Mouse (Mus musculus) midbrain, embryonic 16.5 days (tissue): ENCODE results near the gene Snd1. TPM values are rescaled to one million over a fixed set of nuclear protein-coding genes. Genes with fewer than 3 reads are reported as not detected.

Experiments used
- ATAC-seq: fragments of 200-750 bp; cut with Nextera tagmentation; 2 replicates; pipeline ENCODE4 v1.8.0; 2017; ENCODE audit warnings: moderate TSS enrichment
- H3K27ac ChIP-seq: fragments of 300-500 bp; sonication (generic); 2 replicates; pipeline ENCODE4 v1.5.1; 2014; ENCODE audit warnings: mild to moderate bottlenecking, low read length, mixed read lengths
- H3K27me3 ChIP-seq: fragments of 300-500 bp; sonication (generic); 2 replicates; pipeline ENCODE4 v1.6.1; 2014; ENCODE audit warnings: low read depth, low read length, mixed read lengths; ENCODE audit not compliant: control insufficient read depth, insufficient read depth
- H3K36me3 ChIP-seq: fragments of 300-500 bp; sonication (generic); 2 replicates; pipeline ENCODE4 v1.6.1; 2014; ENCODE audit warnings: mild to moderate bottlenecking, low read length, moderate library complexity, mixed read lengths; ENCODE audit not compliant: control insufficient read depth, insufficient read depth
- H3K4me1 ChIP-seq: fragments of 300-500 bp; sonication (generic); 2 replicates; pipeline ENCODE4 v1.6.1; 2014; ENCODE audit warnings: mild to moderate bottlenecking, low read length, mixed read lengths; ENCODE audit not compliant: control insufficient read depth, insufficient read depth
- H3K4me2 ChIP-seq: fragments of 300-500 bp; sonication (generic); 2 replicates; pipeline ENCODE4 v1.6.1; 2014; ENCODE audit warnings: mild to moderate bottlenecking, low read length, mixed read lengths
- H3K4me3 ChIP-seq: fragments of 300-500 bp; sonication (generic); 2 replicates; pipeline ENCODE4 v1.5.1; 2014; ENCODE audit warnings: low read depth, mild to moderate bottlenecking, low read length, moderate library complexity, mixed read lengths
- H3K9ac ChIP-seq: fragments of 300-500 bp; sonication (generic); 2 replicates; pipeline ENCODE4 v1.6.1; 2014; ENCODE audit warnings: low read depth, low read length, mixed read lengths
- H3K9me3 ChIP-seq: fragments of 300-500 bp; sonication (generic); replicated peaks from 2 replicates; pipeline ENCODE4 v1.6.1; 2014; ENCODE audit warnings: mild to moderate bottlenecking, low read length, mixed read lengths; ENCODE audit not compliant: control insufficient read depth, poor library complexity, severe bottlenecking
- WGBS: fragments of 180-500 bp; shearing (Covaris S2); extraction: QIAGEN DNeasy Blood & Tissue Kit; methylation state at CpG from one replicate; pipeline ENCODE4 v1.1.7; 2014; 5-methylcytosine and 5-hydroxymethylcytosine counted together
- polyA plus RNA-seq: library from polyadenylated mRNA; unstranded; fragments of >200 nt; fragmentation: Nextera tagmentation; extraction: Ambion mirVana; gene quantifications from 2 replicates; pipeline ENCODE4 v1.2.1, GENCODE M21; 2015

The Snd1 gene
- polyA plus RNA-seq, 1 experiment from 2014 or later = 82.8 TPM

- WGBS = 89% methylated on average over 3 of the region's 3 CpGs
- Histone ChIP-seq H3K27me3 (no peaks in the 10 kb centered on the region), H3K36me3 (no peaks in the 10 kb centered on the region), H3K4me2 (no peak overlapping the region), H3K9me3 (no peaks in the 10 kb centered on the region), H3K27ac (no peak overlapping the region), H3K4me1 (no peaks in the 10 kb centered on the region; the same call in 1 of the 2 replicates), H3K4me3 (no peak overlapping the region), H3K9ac (no peak overlapping the region)
- no peak for ATAC-seq
Observed at GRCm38 (mm10) chr6:28586806-28587205, 111.9 kb downstream of the Snd1 start.

DNA sequence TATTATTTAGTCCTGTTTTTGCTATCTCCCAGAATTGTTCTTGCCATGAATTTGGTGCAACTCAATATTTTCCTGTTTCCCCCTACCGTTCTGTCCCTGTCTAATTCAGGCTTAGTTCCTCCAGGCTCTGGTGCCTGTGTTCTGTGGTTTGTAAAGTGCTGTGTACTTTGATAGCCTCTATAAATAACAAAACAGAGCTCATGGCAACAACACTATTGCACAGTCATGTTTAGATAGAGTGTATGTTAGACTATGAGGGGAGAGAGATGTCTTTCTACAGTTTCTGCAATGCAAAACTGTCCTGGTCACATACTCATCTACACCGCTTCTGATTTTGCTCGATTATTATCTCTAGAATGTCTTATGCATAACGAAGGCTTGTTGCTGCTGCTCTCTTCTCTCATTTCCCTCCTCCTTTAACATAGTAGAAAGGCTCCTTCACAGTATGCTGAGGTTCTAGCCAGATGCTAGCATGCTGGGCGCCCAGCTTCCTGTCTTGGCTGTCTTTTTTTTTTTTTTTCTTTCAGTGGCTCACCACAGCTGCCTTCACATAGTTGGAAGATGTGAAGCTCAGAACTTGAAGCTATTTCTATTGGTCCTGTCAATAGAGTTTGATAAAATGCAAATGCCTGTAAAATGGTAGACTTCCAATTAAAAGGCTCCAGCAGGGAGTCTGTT, 113.7 kb downstream of the Snd1 start:
- Histone ChIP-seq H3K9ac (no peak overlapping the region), H3K27me3 (no peaks in the 10 kb centered on the region), H3K4me1 (no peaks in the 10 kb centered on the region; the same call in 1 of the 2 replicates), H3K27ac (0 out of 2 replicates have a peak overlapping the region, but pooled peaks have one; percentile 15), H3K4me3 (no peak overlapping the region), H3K9me3 (no peaks in the 10 kb centered on the region), H3K4me2 (no peak overlapping the region), H3K36me3 (no peaks in the 10 kb centered on the region)
- 82% methylated on average over 5 of the region's 5 CpGs for WGBS
- ATAC-seq = no peak

DNA sequence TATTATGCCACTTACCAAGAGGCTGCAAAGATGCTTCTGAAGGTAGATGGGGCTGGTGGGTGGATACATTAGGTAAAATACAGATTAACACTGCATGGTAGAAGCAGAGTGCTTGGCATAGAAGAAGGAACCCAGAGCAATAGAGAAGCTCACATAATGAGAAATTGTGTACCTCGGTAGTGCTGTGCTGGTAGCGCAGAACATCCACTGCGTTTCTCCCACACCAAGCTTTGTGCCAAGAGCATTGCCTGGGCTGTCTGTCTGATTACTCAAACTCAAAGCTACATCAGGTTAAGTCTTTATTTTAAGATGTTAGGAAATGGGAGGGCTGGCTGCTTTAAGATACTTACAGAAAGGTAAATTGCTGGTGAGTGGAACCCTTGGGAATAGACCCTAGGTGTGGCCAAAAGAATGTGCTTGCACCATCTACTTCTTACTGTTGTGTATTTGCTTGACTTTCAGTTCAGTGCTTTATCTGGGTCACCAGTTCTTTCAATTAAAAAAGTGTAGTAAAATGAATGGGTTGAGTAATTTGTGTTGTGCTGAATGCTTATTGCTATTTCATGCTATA, 117.5 kb downstream of the Snd1 start:
- no peaks in the 10 kb centered on the region; the same call in 1 of the 2 replicates for H3K4me1 ChIP-seq
- no peak overlapping the region for H3K4me3 ChIP-seq
- 94% methylated on average over 3 of the region's 3 CpGs for WGBS
- no peaks in the 10 kb centered on the region for H3K27me3 ChIP-seq
- no peaks in the 10 kb centered on the region for H3K36me3 ChIP-seq
- no peak overlapping the region for H3K27ac ChIP-seq
- H3K9ac ChIP-seq = no peak overlapping the region
- ATAC-seq = no peak
- H3K9me3 ChIP-seq = no peaks in the 10 kb centered on the region
- H3K4me2 ChIP-seq = no peak overlapping the region

DNA sequence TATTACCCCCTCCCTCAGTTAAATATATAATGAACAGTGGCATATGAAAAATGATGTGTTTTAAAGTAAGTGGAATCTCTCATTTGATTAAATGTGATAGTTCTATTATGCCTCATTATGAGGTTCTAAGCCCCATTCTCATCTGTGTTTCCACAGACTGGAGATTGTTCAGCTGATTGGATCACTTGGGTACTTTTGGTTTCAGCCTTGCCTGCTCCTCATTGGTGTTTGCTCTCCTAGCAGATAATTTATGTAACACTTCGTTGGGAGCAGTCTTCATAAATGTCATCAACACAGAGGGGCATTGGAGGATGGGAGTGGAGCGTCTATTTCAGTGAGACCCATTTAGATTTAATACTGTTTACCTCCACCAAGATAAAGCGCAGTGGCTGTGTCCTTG, 118.8 kb downstream of the Snd1 start:
- no peaks in the 10 kb centered on the region; the same call in 1 of the 2 replicates for H3K4me1 ChIP-seq
- no peaks in the 10 kb centered on the region for H3K36me3 ChIP-seq
- 89% methylated on average over 3 of the region's 3 CpGs for WGBS
- ATAC-seq = no peak
- no peaks in the 10 kb centered on the region for H3K9me3 ChIP-seq
- no peak overlapping the region for H3K4me2 ChIP-seq
- H3K9ac ChIP-seq = no peak overlapping the region
- H3K27ac ChIP-seq = no peak overlapping the region
- no peaks in the 10 kb centered on the region for H3K27me3 ChIP-seq
- H3K4me3 ChIP-seq = no peak overlapping the region

DNA sequence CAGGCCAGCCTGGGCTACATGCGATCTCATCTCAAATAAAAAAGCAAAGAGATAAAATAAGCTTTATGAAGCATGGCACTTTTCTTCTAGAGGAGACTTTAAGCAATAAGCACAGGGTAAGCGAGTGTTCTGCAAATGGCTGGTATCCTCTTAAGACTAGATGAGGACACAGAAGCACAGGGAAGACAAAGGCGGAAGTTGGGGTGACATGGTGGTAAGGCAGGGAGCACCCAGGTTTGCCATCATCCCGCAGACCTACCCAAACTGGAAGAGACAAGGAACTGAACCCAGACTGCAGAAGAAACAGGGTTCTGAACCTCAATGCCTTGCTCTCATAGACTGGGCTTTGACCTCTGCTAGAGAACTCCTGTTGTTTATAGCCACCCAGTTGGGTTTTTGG, 119.8 kb downstream of the Snd1 start:
- ATAC-seq = no peak
- WGBS = 96% methylated on average over 4 of the region's 4 CpGs
- no peaks in the 10 kb centered on the region for H3K36me3 ChIP-seq
- no peaks in the 10 kb centered on the region for H3K4me1 ChIP-seq
- H3K9me3 ChIP-seq = no peaks in the 10 kb centered on the region
- no peak overlapping the region for H3K4me3 ChIP-seq
- H3K27me3 ChIP-seq = no peaks in the 10 kb centered on the region
- no peak overlapping the region for H3K4me2 ChIP-seq
- H3K27ac ChIP-seq = no peak overlapping the region
- no peak overlapping the region for H3K9ac ChIP-seq

DNA sequence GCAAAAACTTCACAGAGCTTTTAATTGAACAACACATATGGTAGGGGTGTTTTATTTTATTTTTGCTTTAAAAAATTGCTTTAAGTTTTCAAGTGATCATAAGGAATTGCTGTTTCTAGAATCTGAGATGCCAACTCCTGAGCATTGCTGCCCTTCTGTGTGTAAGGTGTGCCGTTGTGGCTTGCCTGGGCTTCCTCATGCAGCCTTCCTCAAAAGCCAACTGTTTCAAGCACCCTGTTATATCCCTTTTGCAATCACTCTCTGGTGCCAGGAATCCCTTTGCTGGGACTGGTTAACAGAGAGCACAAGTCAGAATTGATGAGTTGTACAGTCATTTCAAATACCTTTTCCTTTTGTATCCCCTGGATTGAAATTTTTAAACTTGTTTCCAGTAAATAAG, 120.3 kb downstream of the Snd1 start:
- H3K4me3 ChIP-seq = no peak overlapping the region
- no peaks in the 10 kb centered on the region for H3K4me1 ChIP-seq
- WGBS = 81% methylated on average over 1 of the region's 1 CpGs
- no peak overlapping the region for H3K9ac ChIP-seq
- no peak for ATAC-seq
- H3K27me3 ChIP-seq = no peaks in the 10 kb centered on the region
- no peak overlapping the region for H3K27ac ChIP-seq
- no peaks in the 10 kb centered on the region for H3K36me3 ChIP-seq
- no peak overlapping the region for H3K4me2 ChIP-seq
- no peaks in the 10 kb centered on the region for H3K9me3 ChIP-seq

GRCm38 (mm10) chr6:28597266-28597665, 122.3 kb downstream of the Snd1 start:
- no peak overlapping the region for H3K27ac ChIP-seq
- no peak for ATAC-seq
- no peaks in the 10 kb centered on the region for H3K27me3 ChIP-seq
- H3K36me3 ChIP-seq = no peaks in the 10 kb centered on the region
- no peaks in the 10 kb centered on the region for H3K9me3 ChIP-seq
- H3K4me3 ChIP-seq = no peak overlapping the region
- 78% methylated on average over 5 of the region's 5 CpGs for WGBS
- H3K9ac ChIP-seq = no peak overlapping the region
- H3K4me2 ChIP-seq = no peak overlapping the region
- no peaks in the 10 kb centered on the region for H3K4me1 ChIP-seq

- 94% methylated on average over 5 of the region's 5 CpGs for WGBS
- Histone ChIP-seq H3K9ac (no peak overlapping the region), H3K27ac (no peak overlapping the region), H3K36me3 (no peaks in the 10 kb centered on the region), H3K4me3 (no peak overlapping the region), H3K27me3 (no peaks in the 10 kb centered on the region), H3K9me3 (no peaks in the 10 kb centered on the region), H3K4me2 (no peak overlapping the region), H3K4me1 (no peaks in the 10 kb centered on the region)
- no peak for ATAC-seq
Observed at GRCm38 (mm10) chr6:28599120-28599519, 124.2 kb downstream of the Snd1 start.

DNA sequence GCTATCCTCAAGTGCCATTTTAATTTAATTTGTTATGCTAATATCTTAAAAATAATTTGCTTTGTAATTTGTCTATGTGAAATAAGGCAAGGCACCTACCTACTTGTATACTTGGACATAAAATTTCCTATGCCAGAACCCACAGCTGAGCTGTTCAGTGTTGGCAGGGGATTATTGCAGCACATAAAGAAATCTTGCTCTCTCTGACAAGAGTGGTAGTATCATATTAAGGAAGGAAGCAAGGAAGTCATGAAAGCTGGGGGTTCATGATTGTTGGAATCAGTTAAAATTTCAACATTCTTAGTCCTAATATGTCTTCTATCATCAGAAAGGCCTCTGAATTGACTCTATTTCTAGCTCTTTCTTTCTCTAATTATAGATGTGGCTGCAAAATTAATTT, 125.5 kb downstream of the Snd1 start:
- Histone ChIP-seq H3K4me1 (no peaks in the 10 kb centered on the region), H3K36me3 (no peaks in the 10 kb centered on the region), H3K27me3 (no peaks in the 10 kb centered on the region), H3K27ac (no peak overlapping the region), H3K4me3 (no peak overlapping the region), H3K9me3 (no peaks in the 10 kb centered on the region), H3K4me2 (no peak overlapping the region), H3K9ac (no peak overlapping the region)
- no peak for ATAC-seq
